Mouse (Mus musculus): ENCODE measurements at regions not wholly inside any gene's neighbourhood (a gene's known extent, or its start where the extent isn't known, plus 50 kb on each side); places are given as distances from the start of the nearest gene placed in this dataset.

- TF ChIP-seq POLR2AphosphoS2 (IDR thresholded peaks at IDR 0.05; ENCODE audit: insufficient read length, low read depth), result no peak
- TF ChIP-seq REST (IDR thresholded peaks at IDR 0.05; ENCODE audit: insufficient read depth, insufficient read length), result no peak
- TF ChIP-seq MYOD1 (IDR thresholded peaks at IDR 0.05; ENCODE audit: control insufficient read depth in 1 of 3, insufficient read length in 2 of 3, low read depth in 2 of 3), result no peak
- no peak for TF ChIP-seq SRF (IDR thresholded peaks at IDR 0.05; ENCODE audit: control insufficient read depth, insufficient read length, low read depth)
- TF ChIP-seq TCF3 (IDR thresholded peaks at IDR 0.05; ENCODE audit: insufficient read length, low read depth), result no peak
- TF ChIP-seq CEBPB (IDR thresholded peaks at IDR 0.05; ENCODE audit: insufficient read depth, poor library complexity, severe bottlenecking), result no peak
- TF ChIP-seq TCF12 (IDR thresholded peaks at IDR 0.05; ENCODE audit: insufficient read depth, poor library complexity, severe bottlenecking), result no peak
- TF ChIP-seq USF1 (IDR thresholded peaks at IDR 0.05; ENCODE audit: low read depth), result no peak
- TF ChIP-seq E2F4 (IDR thresholded peaks at IDR 0.05; ENCODE audit: insufficient read depth), result no peak
- no peak for TF ChIP-seq MYOG (IDR thresholded peaks at IDR 0.05; ENCODE audit: control insufficient read depth in 1 of 3, insufficient read depth in 1 of 3, insufficient read length in 2 of 3, low read depth in 2 of 3)
- TF ChIP-seq POLR2A (IDR thresholded peaks at IDR 0.05; ENCODE audit: insufficient read length, low read depth), result no peak
- no peak for TF ChIP-seq MAX (IDR thresholded peaks at IDR 0.05; ENCODE audit: low read depth)
- Histone ChIP-seq H3K79me2 (ENCODE audit: control insufficient read depth, insufficient read depth) (no peaks in the 10 kb centered on the region), H3K36me3 (ENCODE audit: control insufficient read depth, insufficient read depth) (no peaks in the 10 kb centered on the region), H3K4me2 (ENCODE audit: low read depth) (no peak overlapping the region), H3K4me3 (no peak overlapping the region), H3K27me3 (ENCODE audit: control insufficient read depth, insufficient read depth, insufficient read length) (peaks cover 35% of the 10 kb centered on the region), H3ac (ENCODE audit: control insufficient read depth, insufficient read length) (no peak overlapping the region)
These were observed 57.3 kb upstream of the Kcng1 start for GRCm38 (mm10) chr2:168338819-168339218.

GRCm38 (mm10) chr2:168338382-168338781 lies 56.8 kb upstream of the Kcng1 start:
- H3K4me2 ChIP-seq (ENCODE audit: low read depth), result no peak overlapping the region
- H3K79me2 ChIP-seq (ENCODE audit: control insufficient read depth, insufficient read depth), result no peaks in the 10 kb centered on the region
- no peak overlapping the region for H3K4me3 ChIP-seq
- no peak overlapping the region for H3ac ChIP-seq (ENCODE audit: control insufficient read depth, insufficient read length)
- TF ChIP-seq CEBPB (IDR thresholded peaks at IDR 0.05; ENCODE audit: insufficient read depth, poor library complexity, severe bottlenecking), result no peak
- TF ChIP-seq USF1 (IDR thresholded peaks at IDR 0.05; ENCODE audit: low read depth), result no peak
- TF ChIP-seq POLR2AphosphoS2 (IDR thresholded peaks at IDR 0.05; ENCODE audit: insufficient read length, low read depth), result no peak
- no peak for TF ChIP-seq E2F4 (IDR thresholded peaks at IDR 0.05; ENCODE audit: insufficient read depth)
- TF ChIP-seq MAX (IDR thresholded peaks at IDR 0.05; ENCODE audit: low read depth), result no peak
- no peak for TF ChIP-seq SRF (IDR thresholded peaks at IDR 0.05; ENCODE audit: control insufficient read depth, insufficient read length, low read depth)
- no peak for TF ChIP-seq TCF12 (IDR thresholded peaks at IDR 0.05; ENCODE audit: insufficient read depth, poor library complexity, severe bottlenecking)
- no peak for TF ChIP-seq POLR2A (IDR thresholded peaks at IDR 0.05; ENCODE audit: insufficient read length, low read depth)
- TF ChIP-seq REST (IDR thresholded peaks at IDR 0.05; ENCODE audit: insufficient read depth, insufficient read length), result no peak
- TF ChIP-seq MYOD1 (IDR thresholded peaks at IDR 0.05; ENCODE audit: control insufficient read depth in 1 of 3, insufficient read length in 2 of 3, low read depth in 2 of 3), result no peak
- TF ChIP-seq TCF3 (IDR thresholded peaks at IDR 0.05; ENCODE audit: insufficient read length, low read depth), result no peak
- peaks cover 35% of the 10 kb centered on the region for H3K27me3 ChIP-seq (ENCODE audit: control insufficient read depth, insufficient read depth, insufficient read length)
- H3K36me3 ChIP-seq (ENCODE audit: control insufficient read depth, insufficient read depth), result no peaks in the 10 kb centered on the region

GRCm38 (mm10) chr2:168337611-168338010 lies 56.1 kb upstream of the Kcng1 start:
- TF ChIP-seq TCF12 (IDR thresholded peaks at IDR 0.05; ENCODE audit: insufficient read depth, poor library complexity, severe bottlenecking), result no peak
- TF ChIP-seq MYOD1 (IDR thresholded peaks at IDR 0.05; ENCODE audit: control insufficient read depth in 1 of 3, insufficient read length in 2 of 3, low read depth in 2 of 3), result no peak
- TF ChIP-seq TCF3 (IDR thresholded peaks at IDR 0.05; ENCODE audit: insufficient read length, low read depth), result no peak
- no peak for TF ChIP-seq POLR2AphosphoS2 (IDR thresholded peaks at IDR 0.05; ENCODE audit: insufficient read length, low read depth)
- no peak for TF ChIP-seq REST (IDR thresholded peaks at IDR 0.05; ENCODE audit: insufficient read depth, insufficient read length)

GRCm38 (mm10) chr2:168335739-168336385 lies 54.3 kb upstream of the Kcng1 start:
- TF ChIP-seq MYOG (IDR thresholded peaks at IDR 0.05; ENCODE audit: control insufficient read depth in 1 of 3, insufficient read depth in 1 of 3, insufficient read length in 2 of 3, low read depth in 2 of 3), result no peak
- no peak for TF ChIP-seq MAX (IDR thresholded peaks at IDR 0.05; ENCODE audit: low read depth)
- no peak for TF ChIP-seq TCF12 (IDR thresholded peaks at IDR 0.05; ENCODE audit: insufficient read depth, poor library complexity, severe bottlenecking)
- TF ChIP-seq USF1 (IDR thresholded peaks at IDR 0.05; ENCODE audit: low read depth), result no peak
- TF ChIP-seq POLR2AphosphoS2 (IDR thresholded peaks at IDR 0.05; ENCODE audit: insufficient read length, low read depth), result no peak
- TF ChIP-seq REST (IDR thresholded peaks at IDR 0.05; ENCODE audit: insufficient read depth, insufficient read length), result no peak
- no peak for TF ChIP-seq E2F4 (IDR thresholded peaks at IDR 0.05; ENCODE audit: insufficient read depth)
- TF ChIP-seq SRF (IDR thresholded peaks at IDR 0.05; ENCODE audit: control insufficient read depth, insufficient read length, low read depth), result no peak
- no peak for TF ChIP-seq CEBPB (IDR thresholded peaks at IDR 0.05; ENCODE audit: insufficient read depth, poor library complexity, severe bottlenecking)
- no peak for TF ChIP-seq POLR2A (IDR thresholded peaks at IDR 0.05; ENCODE audit: insufficient read length, low read depth)
- no peak for TF ChIP-seq TCF3 (IDR thresholded peaks at IDR 0.05; ENCODE audit: insufficient read length, low read depth)
- no peak for TF ChIP-seq MYOD1 (IDR thresholded peaks at IDR 0.05; ENCODE audit: control insufficient read depth in 1 of 3, insufficient read length in 2 of 3, low read depth in 2 of 3)
- Histone ChIP-seq H3K79me2 (ENCODE audit: control insufficient read depth, insufficient read depth) (no peaks in the 10 kb centered on the region), H3K27me3 (ENCODE audit: control insufficient read depth, insufficient read depth, insufficient read length) (peaks cover 27% of the 10 kb centered on the region), H3K36me3 (ENCODE audit: control insufficient read depth, insufficient read depth) (no peaks in the 10 kb centered on the region), H3ac (ENCODE audit: control insufficient read depth, insufficient read length) (no peak overlapping the region), H3K4me3 (no peak overlapping the region), H3K4me2 (ENCODE audit: low read depth) (no peak overlapping the region)

More at GRCm38 (mm10) chr2:168337611-168338010, 56.1 kb upstream of the Kcng1 start:
- H3K4me2 ChIP-seq (ENCODE audit: low read depth), result no peak overlapping the region
- peaks cover 35% of the 10 kb centered on the region for H3K27me3 ChIP-seq (ENCODE audit: control insufficient read depth, insufficient read depth, insufficient read length)
- H3K4me3 ChIP-seq, result no peak overlapping the region
- H3K36me3 ChIP-seq (ENCODE audit: control insufficient read depth, insufficient read depth), result no peaks in the 10 kb centered on the region
- H3K79me2 ChIP-seq (ENCODE audit: control insufficient read depth, insufficient read depth), result no peaks in the 10 kb centered on the region
- no peak overlapping the region for H3ac ChIP-seq (ENCODE audit: control insufficient read depth, insufficient read length)
